Mouse (Mus musculus): ENCODE results near the gene Miip. TPM values are rescaled to one million over a fixed set of nuclear protein-coding genes. Genes with fewer than 3 reads are reported as not detected.

The Miip gene
- polyA plus RNA-seq, 1 experiment from 2014 or later = 42.8 TPM

- Histone ChIP-seq H3K27me3 (no peaks in the 10 kb centered on the region), H3K4me1 (no peaks in the 10 kb centered on the region), H3K36me3 (peaks cover 92% of the 10 kb centered on the region), H3K9me3 (no peaks in the 10 kb centered on the region), H3K9ac (no peak overlapping the region), H3K27ac (no peak overlapping the region), H3K4me2 (replicated peaks) (no peak overlapping the region), H3K4me3 (no peak overlapping the region)
- WGBS = 87% methylated on average over 4 of the region's 4 CpGs
- ATAC-seq (ENCODE audit: low FRiP score, low read depth) = no peak
Observed at GRCm38 (mm10) chr4:147888237-147888636, 19.6 kb upstream of the Miip start.

GRCm38 (mm10) chr4:147887277-147887676 lies 18.7 kb upstream of the Miip start:
- Histone ChIP-seq H3K36me3 (peaks cover 92% of the 10 kb centered on the region), H3K4me2 (replicated peaks) (no peak overlapping the region), H3K9ac (no peak overlapping the region), H3K27ac (no peak overlapping the region), H3K4me3 (no peak overlapping the region), H3K4me1 (no peaks in the 10 kb centered on the region), H3K9me3 (no peaks in the 10 kb centered on the region), H3K27me3 (no peaks in the 10 kb centered on the region)
- ATAC-seq (ENCODE audit: low FRiP score, low read depth) = no peak
- WGBS = 88% methylated on average over 7 of the region's 7 CpGs

GRCm38 (mm10) chr4:147886158-147886557 lies 17.5 kb upstream of the Miip start:
- WGBS = 94% methylated on average over 12 of the region's 12 CpGs
- H3K4me2 ChIP-seq (replicated peaks) = no peak overlapping the region
- H3K36me3 ChIP-seq = peaks cover 92% of the 10 kb centered on the region
- H3K4me3 ChIP-seq = no peak overlapping the region
- H3K9me3 ChIP-seq = no peaks in the 10 kb centered on the region
- ATAC-seq (ENCODE audit: low FRiP score, low read depth) = no peak
- H3K9ac ChIP-seq = no peak overlapping the region
- no peaks in the 10 kb centered on the region for H3K4me1 ChIP-seq
- no peaks in the 10 kb centered on the region for H3K27me3 ChIP-seq
- H3K27ac ChIP-seq = no peak overlapping the region

- Histone ChIP-seq H3K9me3 (no peaks in the 10 kb centered on the region), H3K36me3 (peaks cover 94% of the 10 kb centered on the region), H3K9ac (no peak overlapping the region), H3K27ac (no peak overlapping the region), H3K4me2 (replicated peaks) (no peak overlapping the region), H3K4me1 (no peaks in the 10 kb centered on the region), H3K4me3 (no peak overlapping the region), H3K27me3 (no peaks in the 10 kb centered on the region)
- WGBS = 89% methylated on average over 3 of the region's 3 CpGs
- ATAC-seq (ENCODE audit: low FRiP score, low read depth) = no peak
Observed at GRCm38 (mm10) chr4:147884138-147884537, 15.5 kb upstream of the Miip start.

GRCm38 (mm10) chr4:147883041-147883440 lies 14.4 kb upstream of the Miip start:
- Histone ChIP-seq H3K4me1 (no peaks in the 10 kb centered on the region), H3K27me3 (no peaks in the 10 kb centered on the region), H3K4me2 (replicated peaks) (no peak overlapping the region), H3K4me3 (no peak overlapping the region), H3K9me3 (no peaks in the 10 kb centered on the region), H3K9ac (no peak overlapping the region), H3K36me3 (peaks cover 95% of the 10 kb centered on the region), H3K27ac (no peak overlapping the region)
- ATAC-seq (ENCODE audit: low FRiP score, low read depth) = no peak
- 76% methylated on average over 6 of the region's 6 CpGs for WGBS

- ATAC-seq (ENCODE audit: low FRiP score, low read depth) = no peak
- H3K36me3 ChIP-seq = peaks cover 92% of the 10 kb centered on the region
- H3K27me3 ChIP-seq = no peaks in the 10 kb centered on the region
- no peak overlapping the region for H3K27ac ChIP-seq
- no peak overlapping the region for H3K4me3 ChIP-seq
- H3K9me3 ChIP-seq = no peaks in the 10 kb centered on the region
- H3K4me2 ChIP-seq (replicated peaks) = no peak overlapping the region
- no peaks in the 10 kb centered on the region for H3K4me1 ChIP-seq
- H3K9ac ChIP-seq = no peak overlapping the region
- 93% methylated on average over 7 of the region's 7 CpGs for WGBS
Observed at GRCm38 (mm10) chr4:147881792-147882191, 13.2 kb upstream of the Miip start.

GRCm38 (mm10) chr4:147879865-147880264 lies 11.2 kb upstream of the Miip start:
- WGBS = 68% methylated on average over 5 of the region's 5 CpGs
- Histone ChIP-seq H3K4me1 (no peaks in the 10 kb centered on the region), H3K9ac (no peak overlapping the region), H3K36me3 (peaks cover 92% of the 10 kb centered on the region), H3K27me3 (no peaks in the 10 kb centered on the region), H3K4me3 (no peak overlapping the region), H3K9me3 (no peaks in the 10 kb centered on the region), H3K27ac (no peak overlapping the region), H3K4me2 (replicated peaks) (no peak overlapping the region)
- no peak for ATAC-seq (ENCODE audit: low FRiP score, low read depth)

GRCm38 (mm10) chr4:147879456-147879855 lies 10.8 kb upstream of the Miip start:
- no peak for ATAC-seq (ENCODE audit: low FRiP score, low read depth)
- no peak overlapping the region for H3K4me3 ChIP-seq
- WGBS = 83% methylated on average over 2 of the region's 2 CpGs

GRCm38 (mm10) chr4:147878537-147878936 lies 9.9 kb upstream of the Miip start:
- 97% methylated on average over 9 of the region's 9 CpGs for WGBS
- ATAC-seq (ENCODE audit: low FRiP score, low read depth) = no peak
- H3K4me1 ChIP-seq = no peaks in the 10 kb centered on the region
- H3K27ac ChIP-seq = no peak overlapping the region
- H3K36me3 ChIP-seq = peaks cover 94% of the 10 kb centered on the region
- H3K27me3 ChIP-seq = no peaks in the 10 kb centered on the region
- H3K9ac ChIP-seq = no peak overlapping the region
- no peak overlapping the region for H3K4me2 ChIP-seq (replicated peaks)
- H3K9me3 ChIP-seq = no peaks in the 10 kb centered on the region
- H3K4me3 ChIP-seq = no peak overlapping the region

More at GRCm38 (mm10) chr4:147879456-147879855, 10.8 kb upstream of the Miip start:
- no peaks in the 10 kb centered on the region for H3K27me3 ChIP-seq
- H3K4me1 ChIP-seq = no peaks in the 10 kb centered on the region
- no peak overlapping the region for H3K27ac ChIP-seq
- H3K9me3 ChIP-seq = no peaks in the 10 kb centered on the region
- no peak overlapping the region for H3K9ac ChIP-seq
- peaks cover 93% of the 10 kb centered on the region for H3K36me3 ChIP-seq
- no peak overlapping the region for H3K4me2 ChIP-seq (replicated peaks)

- Histone ChIP-seq H3K9ac (no peak overlapping the region), H3K9me3 (no peaks in the 10 kb centered on the region), H3K4me1 (no peaks in the 10 kb centered on the region), H3K27ac (no peak overlapping the region), H3K36me3 (peaks cover 92% of the 10 kb centered on the region), H3K27me3 (no peaks in the 10 kb centered on the region), H3K4me2 (replicated peaks) (no peak overlapping the region), H3K4me3 (no peak overlapping the region)
- no peak for ATAC-seq (ENCODE audit: low FRiP score, low read depth)
- WGBS = 87% methylated on average over 4 of the region's 4 CpGs
Observed at GRCm38 (mm10) chr4:147875852-147876575, 7.4 kb upstream of the Miip start.

GRCm38 (mm10) chr4:147869238-147869637 lies 622 bp upstream of the Miip start:
- Histone ChIP-seq H3K27ac (0 out of 2 replicates have a peak overlapping the region, but pooled peaks have one; percentile 17), H3K36me3 (peaks cover 48% of the 10 kb centered on the region), H3K4me1 (peaks cover 23% of the 10 kb centered on the region)

GRCm38 (mm10) chr4:147867563-147868449 lies 810 bp downstream of the Miip start:
- peak; percentile 63; the same call in 1 of the 2 replicates for ATAC-seq (ENCODE audit: low FRiP score, low read depth)
- peak overlapping the region; percentile 40; the same call in 1 of the 2 replicates for H3K27ac ChIP-seq
- H3K4me2 ChIP-seq (replicated peaks) = peak overlapping the region; percentile 66
- H3K27me3 ChIP-seq = no peaks in the 10 kb centered on the region
- H3K9ac ChIP-seq = peak overlapping the region; percentile 76
- no peaks in the 10 kb centered on the region; the same call in 1 of the 2 replicates for H3K9me3 ChIP-seq
- H3K4me3 ChIP-seq = peak overlapping the region; percentile 63
- H3K36me3 ChIP-seq = peaks cover 46% of the 10 kb centered on the region
- peaks cover 23% of the 10 kb centered on the region for H3K4me1 ChIP-seq
- WGBS = 5% methylated on average over 22 of the region's 22 CpGs

More at GRCm38 (mm10) chr4:147869238-147869637, 622 bp upstream of the Miip start:
- Histone ChIP-seq H3K4me2 (replicated peaks) (peak overlapping the region; percentile 90), H3K9ac (peak overlapping the region; percentile 78), H3K4me3 (peak overlapping the region; percentile 63), H3K27me3 (no peaks in the 10 kb centered on the region), H3K9me3 (no peaks in the 10 kb centered on the region; the same call in 1 of the 2 replicates)
- no peak for ATAC-seq (ENCODE audit: low FRiP score, low read depth)
- 19% methylated on average over 5 of the region's 5 CpGs for WGBS

Measured in limb, embryonic 13.5 days (tissue).